Mouse (Mus musculus) small intestine, adult 2 months (tissue): ENCODE results near the gene Olfr1034. TPM values are rescaled to one million over a fixed set of nuclear protein-coding genes. Genes with fewer than 3 reads are reported as not detected.
A peak's percentile ranks its signal among the peaks of the same experiment; 100 is the strongest.
"Not testable (repeated sequence)": the region's sequence is repeated elsewhere in the genome, so short reads cannot be mapped to it uniquely, and the experiment has no call there.

Experiments used
- H3K27ac ChIP-seq: fragments of 200-500 bp; 2 replicates; pipeline ENCODE4 v1.5.1; 2012; ENCODE audit warnings: low read depth, low read length, control low read depth, inconsistent platforms; ENCODE audit not compliant: insufficient read depth
- H3K27me3 ChIP-seq: fragments of 200-500 bp; 2 replicates; pipeline ENCODE4 v1.6.1; 2012; ENCODE audit warnings: mild to moderate bottlenecking, moderate library complexity, low read length, inconsistent platforms; ENCODE audit not compliant: control insufficient read depth, insufficient read depth
- H3K36me3 ChIP-seq: fragments of 200-500 bp; 2 replicates; pipeline ENCODE4 v1.6.1; 2012; ENCODE audit warnings: mild to moderate bottlenecking, low read length, control low read depth, inconsistent platforms; ENCODE audit not compliant: control insufficient read depth, insufficient read depth
- H3K4me1 ChIP-seq: fragments of 200-500 bp; 2 replicates; pipeline ENCODE4 v1.6.1; 2012; ENCODE audit warnings: low read length, inconsistent platforms, mixed read lengths; ENCODE audit not compliant: control insufficient read depth, insufficient read depth, insufficient read length
- H3K4me3 ChIP-seq: fragments of 200-500 bp; 2 replicates; pipeline ENCODE4 v1.5.1; 2012; ENCODE audit warnings: low read depth, mild to moderate bottlenecking, control low read depth, inconsistent platforms, low read length, moderate library complexity
- CTCF ChIP-seq: fragments of 200-500 bp; IDR thresholded peaks from 2 replicates; pipeline ENCODE4 v1.5.1; 2012; ENCODE audit warnings: low read depth, mild to moderate bottlenecking, control low read depth, inconsistent platforms, low read length, moderate library complexity, mixed read lengths; ENCODE audit not compliant: insufficient replicate concordance, insufficient read length; ENCODE audit errors: extremely low read depth
- POLR2A ChIP-seq: fragments of 200-500 bp; IDR thresholded peaks from 2 replicates; pipeline ENCODE4 v1.6.1; 2012; ENCODE audit warnings: low read depth, mild to moderate bottlenecking, control low read depth, inconsistent platforms, low read length, moderate library complexity
- WGBS: fragments of 180-500 bp; shearing (Covaris S2); methylation state at CpG from one replicate; pipeline ENCODE4 v1.1.7; 2018; 5-methylcytosine and 5-hydroxymethylcytosine counted together
- polyA plus RNA-seq: library from polyadenylated mRNA; depleted of rRNA; stranded (reverse); fragments of >200 nt; gene quantifications from 2 replicates; pipeline ENCODE4 v1.2.3, GENCODE M21; 2012; rRNA removed

The Olfr1034 gene
- polyA plus RNA-seq = 0.03 TPM in 1 of 2 replicates, not detected in the other

GRCm38 (mm10) chr2:86045561-86045960, at the start of gene Olfr1034:
Gene Olfr1034, plus strand, starts transcription at chr2:86045861.
- no peak within 1 kb of the TSS for H3K4me3 ChIP-seq
- no peaks in the 10 kb centered on the region for H3K36me3 ChIP-seq
- TF ChIP-seq CTCF = no peak
- no peaks in the 10 kb centered on the region for H3K27me3 ChIP-seq
- H3K27ac ChIP-seq = no peak within 1 kb of the TSS
- no peaks in the 10 kb centered on the region for H3K4me1 ChIP-seq

GRCm38 (mm10) chr2:86005240-86005639, 40.4 kb upstream of the Olfr1034 start, which contains the start of gene Olfr1032:
Gene Olfr1032, plus strand, starts transcription at chr2:86005540.
- H3K27ac ChIP-seq = no peak within 1 kb of the TSS
- H3K4me3 ChIP-seq = no peak within 1 kb of the TSS
- WGBS = 81% methylated on average over 7 of the region's 7 CpGs
- no peaks in the 10 kb centered on the region for H3K4me1 ChIP-seq
- H3K36me3 ChIP-seq = no peaks in the 10 kb centered on the region
- TF ChIP-seq POLR2A (no peak), CTCF (no peak)
- H3K27me3 ChIP-seq = no peaks in the 10 kb centered on the region

GRCm38 (mm10) chr2:86020406-86020805, 25.3 kb upstream of the Olfr1034 start, which contains the start of gene Olfr1033:
Gene Olfr1033, plus strand, starts transcription at chr2:86020633.
- not testable (repeated sequence) for H3K27me3 ChIP-seq, H3K27ac ChIP-seq, H3K4me1 ChIP-seq, H3K36me3 ChIP-seq
- WGBS = 4% methylated on average over 11 of the region's 11 CpGs
- H3K4me3 ChIP-seq = peak within 1 kb of the TSS; percentile 53

GRCm38 (mm10) chr2:86021518-86021917, 24.1 kb upstream of the Olfr1034 start:
- not testable (repeated sequence) for H3K27ac ChIP-seq, H3K36me3 ChIP-seq, H3K4me1 ChIP-seq, H3K27me3 ChIP-seq, H3K4me3 ChIP-seq
- WGBS = 54% methylated on average over 7 of the region's 9 CpGs

- not testable (repeated sequence) for H3K27ac ChIP-seq, H3K4me1 ChIP-seq, H3K27me3 ChIP-seq, H3K36me3 ChIP-seq, H3K4me3 ChIP-seq
These were observed 5.1 kb downstream of the Olfr1034 start for GRCm38 (mm10) chr2:86050777-86051176.

- not testable (repeated sequence) for H3K27ac ChIP-seq, H3K27me3 ChIP-seq, H3K4me3 ChIP-seq, H3K4me1 ChIP-seq, H3K36me3 ChIP-seq
- WGBS = 94% methylated on average over 2 of the region's 2 CpGs
These were observed 18.1 kb downstream of the Olfr1034 start for GRCm38 (mm10) chr2:86063766-86064165.

GRCm38 (mm10) chr2:86070189-86070588, 24.5 kb downstream of the Olfr1034 start:
- TF ChIP-seq CTCF (no peak), POLR2A (no peak)
- Histone ChIP-seq H3K4me3 (no peak overlapping the region), H3K27ac (no peak overlapping the region), H3K36me3 (no peaks in the 10 kb centered on the region), H3K4me1 (no peaks in the 10 kb centered on the region), H3K27me3 (no peaks in the 10 kb centered on the region)
- 65% methylated on average over 8 of the region's 8 CpGs for WGBS

- H3K36me3 ChIP-seq, H3K4me1 ChIP-seq, H3K27me3 ChIP-seq, H3K4me3 ChIP-seq, H3K27ac ChIP-seq: not testable (repeated sequence)
These were observed 28.0 kb downstream of the Olfr1034 start, which contains the start of gene Olfr1036 for GRCm38 (mm10) chr2:86073692-86074091. Gene Olfr1036, plus strand, starts transcription at chr2:86073992.

GRCm38 (mm10) chr2:86080478-86080877, 34.8 kb downstream of the Olfr1034 start:
- not testable (repeated sequence) for H3K27me3 ChIP-seq, H3K4me1 ChIP-seq, H3K27ac ChIP-seq, H3K36me3 ChIP-seq, H3K4me3 ChIP-seq
- 76% methylated on average over 1 of the region's 1 CpGs for WGBS
